Mouse (Mus musculus): ENCODE measurements around the gene Etv3.
A peak's percentile ranks its signal among the peaks of the same experiment; 100 is the strongest.

The Etv3 gene

DNA sequence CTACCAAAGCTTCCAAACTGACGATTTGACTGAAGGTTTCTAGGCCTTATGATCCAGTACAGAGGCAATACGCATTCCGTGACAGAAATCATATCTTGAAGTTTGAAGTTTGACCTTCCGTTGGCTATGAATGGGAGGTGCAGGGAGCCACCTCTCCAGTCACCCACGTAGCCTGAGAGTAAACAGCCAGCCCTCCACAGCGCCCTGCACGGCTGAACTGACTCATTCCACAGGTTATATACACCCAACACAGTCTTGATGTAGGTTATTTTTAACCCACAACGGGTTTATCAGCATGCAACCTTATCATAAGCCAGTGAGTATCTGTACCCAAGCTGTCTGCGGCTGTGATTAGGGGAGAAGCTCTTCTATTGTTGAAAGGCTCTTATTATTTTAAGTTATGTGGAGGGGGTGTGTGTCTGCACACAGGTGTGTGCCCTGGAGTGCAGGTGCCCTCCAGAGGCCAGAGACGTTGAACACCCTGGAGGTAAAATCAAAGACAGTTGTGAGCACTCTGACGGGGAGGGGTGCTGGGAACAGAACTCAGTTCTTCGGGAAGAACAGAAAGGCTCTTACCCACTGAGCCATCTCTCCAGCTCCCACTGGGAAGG lies 31.6 kb downstream of the Etv3 start:
- DNase-seq (ENCODE audit: low read depth): no peak

DNA sequence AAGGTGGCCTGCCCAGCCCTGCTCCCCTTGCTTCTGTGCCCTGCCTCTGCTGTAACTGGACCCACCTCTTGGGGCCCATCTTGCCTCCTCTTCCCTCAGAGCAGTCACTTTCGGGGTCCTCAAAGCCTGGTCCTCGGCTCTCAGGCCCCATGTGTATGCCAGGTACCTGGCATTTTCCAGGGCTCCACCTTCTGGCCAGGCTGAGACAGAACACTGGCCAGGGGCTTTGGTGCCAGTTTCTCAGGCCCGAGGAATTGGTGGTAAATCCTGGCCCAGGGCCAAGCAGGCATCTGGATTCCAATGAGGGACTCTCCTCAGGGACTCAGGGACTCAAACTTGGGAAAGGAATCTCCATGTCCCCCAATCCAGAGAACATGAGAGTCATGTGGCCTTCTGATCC lies 34.9 kb downstream of the Etv3 start:
- DNase-seq (ENCODE audit: low read depth): no peak

DNA sequence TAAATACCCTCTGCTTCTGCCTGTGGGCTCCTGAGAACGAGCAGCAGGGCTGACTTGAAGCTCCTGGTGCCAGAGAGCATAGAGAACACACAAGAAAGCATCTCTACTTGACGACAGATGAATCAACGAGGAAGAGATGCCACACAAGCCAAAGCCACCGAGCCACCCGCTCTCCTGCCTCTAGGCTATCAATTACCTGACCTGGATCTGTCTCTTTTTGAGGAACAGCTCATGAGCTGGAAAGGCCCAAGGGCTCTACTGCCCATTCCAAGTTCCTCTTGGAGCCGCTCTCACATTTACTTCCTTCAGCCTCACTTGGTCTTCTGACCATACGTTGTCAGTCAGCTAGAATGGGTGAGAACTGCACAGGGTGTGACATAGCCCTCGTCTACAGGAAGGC lies 36.2 kb downstream of the Etv3 start:
- no peak for DNase-seq (ENCODE audit: low read depth)

DNA sequence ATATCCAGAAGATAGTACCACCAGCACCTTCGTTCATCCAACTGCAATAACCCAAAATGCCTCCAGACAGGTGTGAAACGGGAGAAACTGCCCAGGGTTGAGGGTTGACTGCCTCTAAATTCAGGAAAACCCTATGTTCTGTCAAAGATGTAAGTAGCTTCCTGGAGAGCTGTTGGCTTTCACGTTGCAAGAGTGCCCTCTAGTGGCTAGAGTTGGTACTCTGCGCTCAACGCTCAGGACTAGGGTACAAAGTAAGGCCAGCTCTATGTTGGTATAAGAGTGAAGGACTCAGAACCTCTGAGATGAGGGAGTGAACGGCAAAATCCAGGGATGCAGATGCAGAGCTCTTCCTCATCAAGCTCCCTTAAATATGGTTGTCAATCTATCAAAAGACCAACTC lies 37.2 kb downstream of the Etv3 start:
- DNase-seq (ENCODE audit: low read depth): peak; percentile 78

- DNase-seq (ENCODE audit: low read depth): no peak
Observed at GRCm38 (mm10) chr3:87563466-87563865, 38.3 kb downstream of the Etv3 start.

- DNase-seq (ENCODE audit: low read depth): no peak
Observed at GRCm38 (mm10) chr3:87565623-87566022, 40.4 kb downstream of the Etv3 start.

GRCm38 (mm10) chr3:87566066-87566465 lies 40.9 kb downstream of the Etv3 start:
- DNase-seq (ENCODE audit: low read depth): peak; percentile 14

DNA sequence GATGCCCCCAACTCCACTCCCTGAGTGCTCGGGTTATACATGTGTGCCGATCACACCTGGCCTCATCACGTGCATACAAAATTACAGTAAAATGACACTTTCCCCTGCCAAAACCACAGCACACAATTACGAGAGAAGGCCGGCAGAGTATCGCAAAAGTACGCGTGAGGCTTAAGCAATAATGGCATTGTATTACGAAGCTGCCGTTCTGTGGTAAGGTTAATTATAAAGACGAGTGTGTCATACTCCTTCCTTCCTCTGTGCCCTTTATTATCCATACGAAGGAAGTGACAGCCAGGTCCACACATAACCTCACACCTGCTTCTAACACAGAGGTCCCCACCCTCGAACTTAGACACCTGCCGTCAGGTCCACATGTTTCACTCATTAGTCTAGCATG lies 42.3 kb downstream of the Etv3 start:
- DNase-seq (ENCODE audit: low read depth): no peak

- DNase-seq (ENCODE audit: low read depth): no peak
Observed at GRCm38 (mm10) chr3:87568681-87569080, 43.5 kb downstream of the Etv3 start.

GRCm38 (mm10) chr3:87575766-87576165 lies 50.6 kb downstream of the Etv3 start:
- peak; percentile 38 for DNase-seq (ENCODE audit: low read depth)

DNA sequence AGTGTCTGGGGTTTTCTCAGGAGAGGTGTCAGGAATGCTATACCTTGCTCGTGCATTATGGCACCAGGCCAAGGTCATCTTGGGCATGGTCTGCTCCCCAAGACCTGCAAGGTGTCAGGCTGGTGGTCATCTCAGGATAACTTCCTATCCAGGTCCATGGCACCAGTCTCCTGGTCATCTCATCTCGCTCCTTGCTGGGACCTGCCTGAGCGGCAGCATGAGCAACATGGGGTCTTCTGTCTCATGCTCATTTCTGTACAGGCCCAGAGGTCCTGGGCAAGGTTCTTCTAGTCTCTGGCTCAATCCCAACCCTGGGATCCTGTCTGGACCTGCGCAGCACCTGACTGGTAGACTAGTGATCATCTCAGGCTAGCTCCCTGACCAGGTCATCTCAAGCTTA lies 57.1 kb downstream of the Etv3 start:
- no peak for DNase-seq (ENCODE audit: low read depth)
